Mouse (Mus musculus) liver, embryonic 14.5 days (tissue): Measurements from ENCODE around the gene Trnp1.

ENCODE experiments used
- CTCF ChIP-seq: IDR thresholded peaks from 2 replicates; pipeline ENCODE4 v1.5.1; 2016; ENCODE audit warnings: antibody characterized with exemption, low read depth, control low read depth
- EP300 ChIP-seq: IDR thresholded peaks from 2 replicates; pipeline ENCODE4 v1.6.1; 2016; ENCODE audit warnings: antibody characterized with exemption, low read depth

- TF ChIP-seq CTCF: no peak
- no peak for TF ChIP-seq EP300
These were observed 30.3 kb downstream of the Trnp1 start for GRCm38 (mm10) chr4:133468080-133468479.
